Mouse (Mus musculus) cerebral cortex, adult 2 months (tissue): ENCODE data around the gene Pex5l.

Experiments
- WGBS: fragments of 180-500 bp; shearing (Covaris S2); methylation state at CpG from one replicate; pipeline ENCODE4 v1.1.7; 2018; 5-methylcytosine and 5-hydroxymethylcytosine counted together

The Pex5l gene

DNA sequence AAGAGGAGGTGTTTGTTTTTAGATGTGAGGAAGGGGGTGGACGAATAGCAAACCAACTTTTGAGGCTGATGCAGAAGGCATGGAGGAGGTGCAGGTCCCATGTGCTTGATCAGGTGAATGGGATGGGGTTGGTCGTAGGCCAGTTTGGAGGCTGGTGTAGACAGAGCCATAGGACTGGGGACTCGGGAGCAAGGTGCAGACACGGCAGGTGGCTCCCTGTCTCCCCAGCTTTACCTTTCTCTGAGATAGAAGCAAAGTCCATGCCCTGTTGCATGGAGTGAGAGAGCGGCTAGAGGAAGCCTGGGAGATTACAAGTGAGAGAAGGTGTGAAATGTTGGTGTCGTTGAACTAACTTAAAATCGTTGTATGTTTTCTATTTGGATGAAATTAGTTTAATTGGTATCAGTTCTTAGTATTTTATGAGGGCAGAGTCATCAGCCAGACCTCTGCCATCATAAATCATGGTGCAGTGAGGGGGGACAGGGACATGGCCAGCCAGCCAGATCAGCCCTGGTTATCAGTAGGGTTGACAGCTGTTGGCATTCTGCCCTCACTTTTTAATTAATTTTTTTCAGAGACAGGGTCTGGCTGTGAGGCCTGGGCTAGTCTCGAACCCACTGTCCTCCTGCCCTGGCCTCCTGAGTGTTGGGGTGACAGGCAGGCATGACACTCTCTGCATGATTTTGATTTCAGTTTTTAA is 203.1 kb downstream of the Pex5l start:
- 72% methylated on average over 8 of the region's 8 CpGs for WGBS

DNA sequence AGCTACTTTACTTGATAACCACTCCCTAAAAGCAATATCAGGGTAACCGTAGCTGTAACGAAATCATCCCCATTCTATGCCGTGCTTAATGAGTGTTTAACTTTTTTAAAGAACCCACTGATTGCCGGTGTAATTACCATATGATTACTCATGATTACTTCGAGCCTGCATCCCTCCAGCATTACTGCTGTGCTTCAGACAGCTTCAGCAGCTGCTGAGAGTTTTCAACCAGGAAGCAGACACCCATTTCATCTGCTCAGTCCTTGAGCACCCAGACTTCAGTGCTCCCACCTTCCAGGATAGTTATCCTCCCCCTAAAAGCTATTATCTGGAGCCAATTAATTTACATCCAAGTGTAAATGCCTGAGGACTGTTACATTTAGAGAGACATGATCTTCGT is 218.9 kb downstream of the Pex5l start:
- 67% methylated on average over 6 of the region's 6 CpGs for WGBS

DNA sequence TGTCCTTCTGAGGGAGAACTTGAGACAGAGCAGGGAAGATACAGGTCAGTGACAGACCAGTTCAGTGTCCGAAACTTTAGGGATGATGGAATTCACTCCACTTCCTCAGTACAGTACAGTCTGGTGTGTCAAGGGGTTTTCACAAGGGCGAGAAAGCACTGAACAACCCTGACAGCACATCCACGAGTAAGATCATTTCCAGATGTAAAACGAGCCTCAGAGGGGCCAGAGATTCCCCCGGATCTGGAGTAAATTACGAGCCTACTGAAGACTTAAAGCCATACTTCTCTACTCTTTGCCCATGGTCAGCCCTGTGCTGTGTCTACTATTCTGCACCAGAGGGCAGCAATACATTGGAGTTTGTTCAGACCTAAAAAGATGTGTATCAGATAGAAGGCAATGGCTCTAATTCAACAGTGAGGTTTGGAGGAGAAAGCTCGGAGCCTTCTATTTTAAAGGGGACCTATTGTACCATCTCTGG is 232.9 kb downstream of the Pex5l start:
- WGBS, result 41% methylated on average over 7 of the region's 7 CpGs

DNA sequence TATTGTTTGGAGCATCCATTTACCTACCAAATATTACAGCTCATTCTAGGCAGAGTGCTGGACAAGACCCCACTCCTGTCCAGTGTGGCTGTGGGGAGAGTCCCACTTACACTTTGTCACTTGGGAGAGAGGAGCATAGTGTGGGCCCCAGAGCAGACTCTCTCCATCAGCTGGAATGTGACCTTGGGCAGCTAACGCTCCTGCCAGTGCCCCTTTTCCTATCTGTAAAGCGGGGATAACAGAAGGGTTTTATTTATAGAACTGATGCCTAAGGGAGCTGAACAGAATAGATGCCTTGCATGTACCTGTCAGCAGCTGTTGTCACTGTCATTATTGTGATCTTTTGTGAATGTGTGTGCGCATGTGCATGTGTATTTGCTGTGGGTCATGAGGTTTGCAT is 234.6 kb downstream of the Pex5l start:
- 86% methylated on average over 3 of the region's 3 CpGs for WGBS

DNA sequence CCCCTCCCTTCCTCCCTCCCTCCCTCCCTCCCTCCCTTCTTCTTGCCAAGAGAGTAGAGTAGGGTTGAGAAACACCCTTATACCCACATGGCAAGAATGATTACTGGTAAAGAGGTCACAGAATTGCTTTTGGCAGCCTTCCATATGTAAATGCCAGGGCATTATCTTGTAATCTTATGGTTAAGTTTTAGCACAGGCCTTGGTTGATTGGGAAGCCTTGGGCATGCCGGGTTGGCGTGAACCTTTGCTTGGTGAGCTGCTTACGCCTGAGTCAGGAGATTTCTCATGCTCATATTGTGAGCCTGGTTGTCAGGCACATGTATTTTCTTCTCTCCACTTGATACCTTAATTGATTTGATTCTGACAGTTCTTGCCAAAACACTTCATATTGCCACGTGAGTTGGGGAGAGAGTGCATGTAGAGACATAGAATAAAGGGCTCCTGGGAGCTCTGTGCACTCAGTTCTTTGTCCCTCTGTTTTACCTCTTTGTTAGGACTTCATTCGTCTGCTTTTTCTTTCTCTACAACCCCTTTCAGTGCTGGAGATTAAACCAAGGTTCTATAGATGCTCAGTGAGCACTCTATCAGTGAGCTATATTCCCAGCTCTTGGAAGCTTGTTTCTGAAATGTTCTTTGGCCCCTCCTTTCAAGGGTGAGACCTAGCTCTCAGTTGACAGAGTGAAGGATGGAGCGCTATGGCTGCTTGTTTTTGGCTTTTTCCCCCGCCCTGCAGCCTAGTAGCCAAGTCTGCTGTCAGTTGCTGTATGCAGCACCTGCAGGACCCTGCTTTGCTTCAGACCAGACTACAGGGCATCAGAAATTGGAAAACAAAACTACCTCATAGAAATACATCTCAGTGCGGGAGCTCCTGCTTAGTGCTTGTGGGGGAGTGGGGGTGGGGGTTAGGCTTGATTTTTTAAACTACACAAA is 236.9 kb downstream of the Pex5l start:
- WGBS, result 74% methylated on average over 8 of the region's 8 CpGs

DNA sequence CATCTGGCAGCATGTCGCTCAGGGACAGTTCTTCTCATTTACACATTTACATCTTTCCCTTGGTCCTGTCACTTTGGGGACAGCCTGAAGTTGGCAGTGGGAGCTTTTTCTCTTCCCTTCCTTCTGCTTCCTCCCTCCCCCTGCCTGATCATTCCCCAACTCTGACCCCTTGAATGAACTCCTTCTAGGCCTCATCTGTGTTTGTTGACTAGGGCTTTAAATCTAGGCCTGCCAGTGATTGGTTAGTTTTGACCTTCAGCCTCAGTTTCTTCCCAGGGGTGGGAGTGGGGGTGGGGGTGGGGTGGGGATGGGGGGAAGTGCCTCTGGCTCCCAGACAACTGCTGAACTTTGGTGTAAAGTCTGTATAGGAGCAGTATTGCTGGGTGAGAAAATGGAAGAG is 238.4 kb downstream of the Pex5l start:
- WGBS, result 89% methylated on average over 1 of the region's 1 CpGs

DNA sequence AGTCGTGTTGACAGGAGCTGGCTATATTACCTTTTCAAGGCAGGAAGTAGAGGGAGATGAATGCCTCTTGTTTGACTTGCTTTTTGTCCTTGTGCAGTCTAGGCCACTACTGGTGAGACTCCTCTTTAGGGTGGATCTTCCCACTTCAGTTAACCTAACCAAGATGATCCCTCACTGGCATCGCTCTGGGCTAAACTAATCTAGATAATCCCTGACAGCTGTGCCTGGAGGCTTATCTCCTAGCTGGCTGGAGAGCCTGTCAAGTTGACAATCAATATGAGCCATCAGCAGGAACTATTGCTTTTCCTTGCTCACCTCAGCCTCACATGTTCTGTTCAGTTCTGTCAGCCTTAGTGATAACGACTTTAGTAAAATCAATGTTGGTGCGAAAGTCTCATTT is 239.6 kb downstream of the Pex5l start:
- WGBS, result 73% methylated on average over 4 of the region's 4 CpGs
